Mouse (Mus musculus) stomach, adult 2 months (tissue): ENCODE results near the gene Gli1. TPM values are rescaled to one million over a fixed set of nuclear protein-coding genes. Genes with fewer than 3 reads are reported as not detected.

ENCODE experiments used
- polyA plus RNA-seq: library from polyadenylated mRNA; depleted of rRNA; stranded (reverse); fragments of >200 nt; gene quantifications from 2 replicates; pipeline ENCODE4 v1.2.3, GENCODE M21; 2012; rRNA removed

Gli1 gene
- 5.7 and 9.6 TPM in 2 replicates for polyA plus RNA-seq

DNA sequence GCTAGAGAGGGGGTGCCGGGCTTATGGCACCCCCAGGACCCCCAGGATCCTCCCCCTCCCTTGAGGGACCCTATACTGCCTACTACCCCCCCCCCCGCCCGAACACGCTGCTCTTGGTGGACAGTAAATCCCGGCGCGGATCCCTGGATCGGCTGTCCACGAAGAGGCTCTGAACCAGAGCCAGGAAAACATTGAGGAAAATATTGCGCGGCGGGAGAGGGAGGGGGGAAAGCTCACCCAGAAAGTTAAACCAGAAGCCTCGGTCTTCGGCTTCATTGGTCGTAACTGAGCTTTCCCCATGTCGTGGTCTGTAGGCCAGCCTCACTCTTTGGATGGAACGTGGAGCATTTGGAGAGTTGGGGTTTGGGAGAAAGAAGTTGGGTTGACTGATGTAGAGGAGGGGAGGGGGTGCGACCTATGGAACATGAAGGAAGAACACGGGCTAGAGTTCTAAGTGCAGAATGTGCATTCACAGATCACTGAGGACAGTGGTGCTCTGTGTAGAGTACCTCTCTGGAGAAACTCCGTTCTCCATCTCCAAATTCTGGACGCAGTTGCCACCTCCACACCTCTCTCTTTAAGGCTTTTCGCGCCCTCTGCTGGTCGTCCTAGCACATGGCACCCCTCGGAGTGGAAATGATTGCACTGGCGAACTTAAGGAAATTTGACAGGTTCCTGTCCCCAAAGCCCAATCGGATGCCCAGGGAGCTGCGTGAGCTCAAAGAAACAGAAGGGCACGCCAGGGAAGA lies at the start of gene Gli1:
Gli1 (minus strand) TSS at position 84 of the 749 bp plus-strand sequence.

DNA sequence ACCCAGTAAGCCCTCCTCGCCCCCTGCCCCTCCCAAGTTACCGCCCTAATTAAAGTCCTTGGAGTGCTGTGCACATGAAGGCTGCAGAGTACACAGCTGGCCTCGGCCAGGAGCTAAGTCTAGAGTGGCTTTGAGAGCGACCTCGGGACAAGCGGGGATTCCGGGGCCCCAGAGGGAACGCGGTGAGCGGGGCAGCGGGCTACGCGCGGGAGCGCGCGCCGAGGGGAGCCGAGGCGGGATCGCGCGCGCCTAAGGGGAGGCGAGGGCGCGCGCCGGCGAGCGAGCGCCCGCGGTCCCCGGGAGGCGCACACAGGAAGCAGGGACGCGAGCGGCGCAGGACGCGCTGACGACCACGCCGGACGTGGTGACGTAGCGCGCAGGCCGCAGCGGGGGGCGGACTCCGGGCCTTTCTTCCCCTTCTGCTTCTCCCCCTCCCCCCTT lies 38.5 kb upstream of the Gli1 start, which contains the start of gene R3hdm2:
R3hdm2 (plus strand) TSS at position 77 of the 441 bp plus-strand sequence.

GRCm38 (mm10) chr10:127369834-127370820 lies 28.4 kb upstream of the Gli1 start, which contains the start of gene Inhbc:
Gene Inhbc (minus strand): TSS chr10:127370431.

GRCm38 (mm10) chr10:127353909-127354895 lies 12.4 kb upstream of the Gli1 start, which contains the start of gene Inhbe:
Gene Inhbe (minus strand): TSS chr10:127354411.

DNA sequence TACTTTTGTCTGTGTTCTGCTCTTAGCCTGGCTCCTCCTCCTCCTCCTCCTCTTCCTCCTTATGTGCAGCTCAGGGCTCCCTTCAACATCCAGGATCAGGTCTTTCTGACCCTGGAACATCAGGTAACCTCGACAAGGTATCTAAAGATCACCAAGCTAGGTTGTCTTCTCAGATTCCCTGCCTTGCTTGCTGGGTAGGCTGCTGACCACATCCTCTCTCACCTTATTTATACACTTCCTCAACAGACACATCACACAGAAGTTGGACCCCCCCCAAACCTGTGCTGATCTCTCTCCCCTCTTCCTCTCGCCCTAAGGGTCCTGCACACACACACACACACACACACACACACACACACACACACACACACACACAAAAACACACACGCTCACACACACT lies 20.2 kb downstream of the Gli1 start, which contains the start of gene Arhgap9:
Arhgap9 (plus strand) TSS at position 344 of the 400 bp plus-strand sequence.

DNA sequence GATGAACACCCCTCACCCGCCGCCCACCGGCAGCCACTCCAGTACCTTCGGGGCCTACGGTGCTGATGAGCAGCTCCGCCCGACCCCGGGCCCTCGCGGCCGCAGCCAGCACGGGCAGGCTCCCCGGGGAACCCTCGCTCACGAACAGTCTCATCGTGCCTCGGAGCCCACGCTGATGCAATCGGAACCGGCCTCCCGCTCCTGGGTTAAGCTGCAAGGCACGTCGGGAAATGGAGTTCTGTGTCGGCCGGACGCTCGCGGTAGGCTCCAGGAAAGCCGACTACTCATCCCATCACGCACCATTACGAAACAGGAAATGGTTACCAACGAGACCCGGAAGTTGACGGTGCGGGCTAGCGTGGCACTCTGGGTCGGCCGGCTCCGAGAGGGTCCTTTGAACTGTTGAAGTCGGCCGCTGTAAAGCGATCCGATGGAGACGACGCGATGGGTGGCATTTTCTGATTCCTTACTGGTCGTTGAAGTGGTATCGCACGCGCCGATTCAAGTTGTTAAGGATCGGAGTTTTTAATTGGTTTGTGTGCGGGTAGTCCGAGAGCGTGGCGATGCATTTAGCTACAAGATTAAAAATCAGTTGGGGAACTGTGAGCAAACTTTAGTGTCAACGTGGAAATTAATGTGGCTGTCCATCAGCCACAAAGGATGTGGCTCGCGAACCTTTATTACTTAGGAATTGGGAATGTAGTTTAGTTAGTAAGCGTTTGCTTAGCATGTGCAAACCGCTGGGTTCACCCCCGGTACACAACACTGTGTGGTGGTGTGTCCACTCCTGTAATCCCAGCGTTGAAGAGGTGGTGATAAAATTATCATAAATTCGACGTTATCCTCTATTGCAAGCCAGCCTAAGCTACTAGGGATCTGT lies 30.1 kb downstream of the Gli1 start, which contains the start of gene Mars:
Mars (minus strand) TSS at position 311 of the 880 bp plus-strand sequence.

GRCm38 (mm10) chr10:127288800-127289572 lies 52.8 kb downstream of the Gli1 start, which contains the start of gene Mbd6:
Gene Mbd6 (minus strand): TSS chr10:127289018.

Other genes starting within 250 kb of the Gli1 start
- 44.9 and 55.6 TPM in 2 replicates for gene Os9, start 220.8 kb downstream of the Gli1 start, polyA plus RNA-seq
- gene B4galnt1, start 176.7 kb downstream of the Gli1 start, polyA plus RNA-seq, result 169 and 171 TPM in 2 replicates
- gene Slc26a10, start 161.3 kb downstream of the Gli1 start, polyA plus RNA-seq, result 0.96 and 2.6 TPM in 2 replicates
- 25.7 and 29.5 TPM in 2 replicates for gene Arhgef25, start 151.9 kb downstream of the Gli1 start, polyA plus RNA-seq
- 49.2 and 63.1 TPM in 2 replicates for gene Dtx3, start 146.2 kb downstream of the Gli1 start, polyA plus RNA-seq
- gene Pip4k2c, start 130.4 kb downstream of the Gli1 start, polyA plus RNA-seq, result 16.3 and 17.7 TPM in 2 replicates
- gene Kif5a, start 78.6 kb downstream of the Gli1 start, polyA plus RNA-seq, result 1.4 and 3.6 TPM in 2 replicates
- 108 and 112 TPM in 2 replicates for gene Dctn2, start 75.6 kb downstream of the Gli1 start, polyA plus RNA-seq
- gene Mbd6, start 53.0 kb downstream of the Gli1 start, polyA plus RNA-seq, result 35.2 and 37.4 TPM in 2 replicates
- gene Mars, start 30.2 kb downstream of the Gli1 start, polyA plus RNA-seq, result 31.8 and 34.2 TPM in 2 replicates
- gene Arhgap9, start 20.0 kb downstream of the Gli1 start, polyA plus RNA-seq, result 1.1 and 2.8 TPM in 2 replicates
- not detected in 2 replicates for gene Inhbe, start 12.4 kb upstream of the Gli1 start, polyA plus RNA-seq
- gene Inhbc, start 28.5 kb upstream of the Gli1 start, polyA plus RNA-seq, result 0.09 and 0.10 TPM in 2 replicates
- gene R3hdm2, start 38.4 kb upstream of the Gli1 start, polyA plus RNA-seq, result 64.7 and 74.9 TPM in 2 replicates
- 2.1 and 3.9 TPM in 2 replicates for gene Stac3, start 159.7 kb upstream of the Gli1 start, polyA plus RNA-seq
- gene Ndufa4l2, start 173.0 kb upstream of the Gli1 start, polyA plus RNA-seq, result 28.4 and 32.1 TPM in 2 replicates
- gene Shmt2, start 180.5 kb upstream of the Gli1 start, polyA plus RNA-seq, result 34.0 and 35.9 TPM in 2 replicates
- 0.22 and 0.43 TPM in 2 replicates for gene Nxph4, start 192.6 kb upstream of the Gli1 start, polyA plus RNA-seq